Mouse (Mus musculus) liver, adult 2 months (tissue): ENCODE measurements around the gene Zfp26.

Experiments
- CTCF ChIP-seq: fragments of 200-500 bp; IDR thresholded peaks from 2 replicates; pipeline ENCODE4 v1.5.1; 2011; ENCODE audit warnings: low read depth, low read length, control low read depth
- POLR2A ChIP-seq: fragments of 200-500 bp; IDR thresholded peaks from 2 replicates; pipeline ENCODE4 v1.6.1; 2011; ENCODE audit warnings: low read length, control low read depth; ENCODE audit not compliant: insufficient read depth; ENCODE audit errors: extremely low read depth

DNA sequence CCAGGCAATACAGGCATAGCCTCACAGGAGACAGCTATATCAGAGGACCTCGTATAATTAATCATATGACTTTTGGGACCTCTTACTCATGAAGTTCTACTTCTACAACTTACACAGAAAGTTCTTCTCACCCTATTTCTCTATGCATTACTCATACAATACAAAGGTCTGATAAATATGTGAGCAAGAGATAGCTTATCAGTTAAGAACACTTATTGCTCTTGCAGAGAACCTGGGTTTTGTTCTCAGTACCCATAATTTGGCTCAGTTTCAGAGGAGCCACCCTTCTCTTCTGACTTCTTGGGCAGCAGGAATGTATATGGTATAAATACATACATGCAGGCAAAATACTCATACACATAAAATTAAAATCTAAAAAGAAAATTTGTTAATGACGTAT lies 50.6 kb downstream of the Zfp26 start:
- TF ChIP-seq CTCF (no peak), POLR2A (no peak)
